Mouse (Mus musculus) G1E-ER4 (cell line): ENCODE results near the gene Dap3. TPM values are rescaled to one million over a fixed set of nuclear protein-coding genes. Genes with fewer than 3 reads are reported as not detected.

Experiments
- GATA1 ChIP-seq: IDR thresholded peaks from one replicate; pipeline ENCODE4 v1.8.0; 2012; ENCODE audit warnings: low read length, inconsistent platforms
- polyA plus RNA-seq: library from polyadenylated mRNA; stranded (reverse); fragments of >175 nt; gene quantifications from 2 replicates; pipeline ENCODE4 v1.2.3, GENCODE M21; 2012

The Dap3 gene
- polyA plus RNA-seq, 1 experiment: 68.5 TPM

GRCm38 (mm10) chr3:88921411-88921810 is 29.6 kb downstream of the Dap3 start:
- TF ChIP-seq GATA1: no peak

GRCm38 (mm10) chr3:88918981-88919380 is 32.0 kb downstream of the Dap3 start:
- TF ChIP-seq GATA1: no peak

GRCm38 (mm10) chr3:88914384-88914810 is 36.6 kb downstream of the Dap3 start:
- no peak for TF ChIP-seq GATA1

- no peak for TF ChIP-seq GATA1
Measured at GRCm38 (mm10) chr3:88913511-88914383, 37.2 kb downstream of the Dap3 start, which contains the start of gene Msto1. TSS of gene Msto1 (minus strand) at chr3:88913999.

GRCm38 (mm10) chr3:88912585-88912984 is 38.4 kb downstream of the Dap3 start:
- no peak for TF ChIP-seq GATA1

- TF ChIP-seq GATA1: no peak
Measured at GRCm38 (mm10) chr3:88906393-88907159, 44.4 kb downstream of the Dap3 start.

- TF ChIP-seq GATA1: no peak
Measured at GRCm38 (mm10) chr3:88905741-88906140, 45.2 kb downstream of the Dap3 start.

GRCm38 (mm10) chr3:88905209-88905608 is 45.8 kb downstream of the Dap3 start:
- TF ChIP-seq GATA1: no peak

- TF ChIP-seq GATA1: no peak
Measured at GRCm38 (mm10) chr3:88904803-88905202, 46.2 kb downstream of the Dap3 start.

Other genes starting within 250 kb of the Dap3 start
- 15.4 and 30.2 TPM in 2 replicates for gene Rit1, start 234.3 kb downstream of the Dap3 start, polyA plus RNA-seq
- 0.16 and 0.17 TPM in 2 replicates for gene Syt11, start 176.0 kb downstream of the Dap3 start, polyA plus RNA-seq
- gene Gon4l, start 116.0 kb downstream of the Dap3 start, polyA plus RNA-seq: 13.0 and 17.2 TPM in 2 replicates
- 52.4 and 55.3 TPM in 2 replicates for gene Msto1, start 37.2 kb downstream of the Dap3 start, polyA plus RNA-seq
- gene Ash1l, start 559 bp downstream of the Dap3 start, polyA plus RNA-seq: 3.6 and 3.8 TPM in 2 replicates
- gene Rusc1, start 142.1 kb upstream of the Dap3 start, polyA plus RNA-seq: 14.2 and 15.4 TPM in 2 replicates
- 1.4 and 7.9 TPM in 2 replicates for gene Gm43738, start 149.9 kb upstream of the Dap3 start, polyA plus RNA-seq
- gene Fdps, start 150.8 kb upstream of the Dap3 start, polyA plus RNA-seq: 18.1 and 44.7 TPM in 2 replicates
- gene Pklr, start 185.0 kb upstream of the Dap3 start, polyA plus RNA-seq: 145 and 174 TPM in 2 replicates
- gene Hcn3, start 209.0 kb upstream of the Dap3 start, polyA plus RNA-seq: 0.91 and 1.2 TPM in 2 replicates
- gene Clk2, start 213.6 kb upstream of the Dap3 start, polyA plus RNA-seq: 62.2 and 65.3 TPM in 2 replicates
- 190 and 239 TPM in 2 replicates for gene Scamp3, start 226.3 kb upstream of the Dap3 start, polyA plus RNA-seq
- gene Fam189b, start 232.0 kb upstream of the Dap3 start, polyA plus RNA-seq: 7.3 and 13.1 TPM in 2 replicates